Mouse (Mus musculus) monocyte, adult 5-6 weeks (primary cell): ENCODE results near the gene Ece1. TPM values are rescaled to one million over a fixed set of nuclear protein-coding genes. Genes with fewer than 3 reads are reported as not detected.

Source experiments
- ATAC-seq: fragments of 153-309, 156-312 bp; replicated peaks from 2 replicates; pipeline ENCODE4 v1.8.0; 2017; ENCODE audit warnings: mild to moderate bottlenecking; ENCODE audit not compliant: low TSS enrichment, insufficient number of reproducible peaks, severe bottlenecking, poor library complexity, low FRiP score
- total RNA-seq: library from RNA; stranded (forward); fragments of 200-1000, 200-491, 200-594 nt; gene quantifications from 3 replicates; pipeline ENCODE4 v1.2.3, GENCODE M21; 2017

The Ece1 gene
- total RNA-seq, 1 experiment from 2014 or later, result 7.1 TPM

- ATAC-seq, result no peak
Measured at GRCm38 (mm10) chr4:137875466-137876092, 13.5 kb downstream of the Ece1 start.

- ATAC-seq, result no peak
Measured at GRCm38 (mm10) chr4:137876834-137877233, 14.8 kb downstream of the Ece1 start.

DNA sequence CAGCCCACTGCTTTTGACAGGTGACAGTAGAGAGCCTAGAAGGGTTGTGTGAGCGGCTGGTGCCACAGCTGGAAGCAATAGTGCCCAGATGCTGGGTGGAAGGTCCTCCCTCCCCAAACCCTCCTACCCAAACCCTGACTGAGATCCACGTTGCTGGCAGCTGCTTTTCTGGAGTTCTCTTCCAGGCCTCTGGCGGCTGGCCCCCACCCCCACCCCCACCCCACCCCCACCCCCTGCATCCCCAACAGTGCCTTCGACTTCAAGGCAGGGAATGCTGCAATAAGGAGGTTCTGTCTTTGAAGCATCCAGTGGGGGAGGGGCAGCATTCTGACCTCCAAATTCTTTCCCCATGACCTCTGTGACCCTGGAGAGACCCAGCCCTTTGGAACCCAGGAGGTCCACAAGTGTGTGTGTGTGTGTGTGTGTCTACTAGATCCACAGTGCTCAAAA lies 15.4 kb downstream of the Ece1 start:
- no peak for ATAC-seq

GRCm38 (mm10) chr4:137879383-137880156 lies 17.5 kb downstream of the Ece1 start:
- ATAC-seq, result no peak; the same call in 1 of the 2 replicates

- ATAC-seq, result no peak
Measured at GRCm38 (mm10) chr4:137881445-137881844, 19.4 kb downstream of the Ece1 start.

DNA sequence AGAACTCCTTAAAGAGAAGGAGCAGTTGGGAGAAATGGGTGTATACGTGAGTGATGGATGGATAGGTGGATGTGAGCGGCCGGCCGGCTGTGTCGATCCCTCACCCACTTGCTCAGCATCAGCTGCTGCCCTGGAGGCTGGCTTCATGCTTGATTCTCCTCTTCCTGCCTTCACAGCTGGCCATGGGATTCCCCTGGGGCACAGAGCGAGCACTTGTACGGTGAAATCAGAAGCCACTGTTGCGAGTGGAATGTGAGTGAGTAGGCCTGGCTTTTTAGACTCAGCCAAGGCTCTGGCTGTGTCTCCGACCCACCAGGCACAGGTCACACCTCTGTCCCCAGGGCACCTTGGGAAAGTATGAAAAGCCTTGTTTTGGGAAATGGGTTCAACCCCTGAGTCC lies 20.6 kb downstream of the Ece1 start:
- no peak for ATAC-seq

GRCm38 (mm10) chr4:137883513-137884150 lies 21.6 kb downstream of the Ece1 start:
- peak; percentile 71 for ATAC-seq

DNA sequence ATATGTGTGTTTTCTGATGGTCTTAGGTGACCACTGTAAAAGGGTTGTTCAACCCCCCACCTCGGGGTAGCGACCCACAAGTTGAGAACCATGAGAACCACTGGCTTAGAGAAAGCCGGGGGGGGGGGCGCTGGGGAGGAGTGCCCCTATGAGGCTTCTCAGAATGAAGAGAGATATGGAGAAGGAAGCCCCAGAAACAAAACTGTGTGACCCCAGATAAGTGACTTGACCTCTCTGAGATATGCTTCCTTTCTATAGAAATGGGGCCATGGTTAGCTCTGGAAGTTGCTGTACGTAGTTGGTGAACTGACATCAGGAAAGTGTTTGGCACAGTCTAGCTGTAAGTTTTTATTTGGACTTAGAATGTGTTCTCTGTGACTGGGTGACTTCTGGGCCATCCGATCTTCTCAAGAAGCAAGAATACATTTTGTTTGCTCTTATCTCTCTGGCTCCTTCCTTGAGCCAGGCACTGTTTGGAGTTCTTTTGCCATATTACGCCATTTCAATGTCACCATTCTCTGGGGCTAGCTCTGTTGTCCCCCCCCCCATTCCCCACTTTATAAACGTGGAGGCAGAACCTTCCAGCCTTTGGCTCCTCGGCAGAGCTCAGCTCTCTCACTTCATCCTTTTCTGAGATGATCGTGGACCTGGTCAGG lies 25.4 kb downstream of the Ece1 start:
- no peak for ATAC-seq

DNA sequence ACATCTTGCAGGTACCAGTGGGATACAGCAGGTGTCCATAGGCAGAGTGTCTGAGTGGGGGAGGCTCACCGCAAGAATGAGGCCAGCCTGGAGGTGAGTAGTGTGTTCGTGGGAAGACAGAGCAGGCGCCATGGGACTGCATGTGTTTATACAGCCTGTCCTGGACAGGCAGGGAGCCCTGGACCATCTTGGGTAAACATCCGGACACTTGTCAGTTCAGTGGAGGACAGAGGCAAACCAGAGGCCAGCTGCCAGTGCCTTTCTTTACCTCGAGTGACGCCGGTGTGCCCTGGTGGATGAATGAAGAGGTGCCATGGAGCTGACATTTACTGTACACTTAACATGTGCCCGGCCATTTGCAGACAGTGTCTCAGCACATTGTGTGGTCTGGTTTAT lies 26.0 kb downstream of the Ece1 start:
- ATAC-seq, result no peak

DNA sequence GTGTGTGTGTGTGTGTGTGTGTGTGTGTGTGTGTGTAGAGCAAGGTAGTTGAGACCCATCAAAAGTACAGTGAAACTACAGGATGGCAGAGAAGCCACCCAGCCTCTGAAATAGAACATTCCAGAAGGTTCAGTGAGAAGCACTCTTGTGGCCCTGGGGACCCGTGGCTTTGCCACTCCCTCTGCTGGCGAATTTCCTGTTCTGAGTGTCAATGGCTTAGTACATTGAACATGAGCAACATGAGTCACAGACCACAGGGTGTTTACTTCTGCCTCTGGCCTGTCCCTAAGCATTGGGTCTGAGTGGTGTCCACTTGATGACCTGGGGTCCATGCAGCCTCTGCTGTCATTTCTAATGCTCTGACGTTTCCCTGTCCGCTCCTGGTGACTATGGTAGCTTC lies 28.6 kb downstream of the Ece1 start:
- peak; percentile 80 for ATAC-seq

DNA sequence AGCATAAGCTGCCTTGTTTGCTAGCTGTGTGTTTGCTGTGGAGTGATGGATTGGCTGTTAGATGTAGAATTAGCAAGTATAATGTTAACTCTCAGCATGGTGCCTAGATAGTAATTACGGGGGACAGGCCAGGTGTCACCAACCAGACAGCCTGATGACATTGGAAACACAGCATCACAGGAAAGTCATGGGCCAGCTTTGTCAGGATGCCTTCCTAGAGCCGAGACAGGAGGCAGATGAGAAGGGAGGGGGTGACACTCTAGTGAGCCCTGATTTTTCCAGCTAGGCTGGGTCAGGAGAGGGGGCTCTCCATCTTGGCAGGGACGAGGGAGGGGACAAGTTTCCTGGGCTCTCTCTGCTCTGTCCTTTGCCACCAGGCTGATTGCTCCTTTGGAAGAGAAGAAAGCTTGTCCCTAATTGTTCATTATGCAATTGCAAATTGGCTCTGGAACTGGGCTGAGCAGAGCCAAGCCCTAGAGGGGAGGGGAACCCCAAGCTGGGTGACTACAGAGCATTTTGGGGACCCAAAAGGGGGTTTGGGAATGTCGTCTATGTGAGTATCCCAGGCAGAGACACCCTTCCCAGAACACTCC lies 29.6 kb downstream of the Ece1 start:
- ATAC-seq, result no peak

- ATAC-seq, result no peak
Measured at GRCm38 (mm10) chr4:137892713-137893242, 30.7 kb downstream of the Ece1 start.

DNA sequence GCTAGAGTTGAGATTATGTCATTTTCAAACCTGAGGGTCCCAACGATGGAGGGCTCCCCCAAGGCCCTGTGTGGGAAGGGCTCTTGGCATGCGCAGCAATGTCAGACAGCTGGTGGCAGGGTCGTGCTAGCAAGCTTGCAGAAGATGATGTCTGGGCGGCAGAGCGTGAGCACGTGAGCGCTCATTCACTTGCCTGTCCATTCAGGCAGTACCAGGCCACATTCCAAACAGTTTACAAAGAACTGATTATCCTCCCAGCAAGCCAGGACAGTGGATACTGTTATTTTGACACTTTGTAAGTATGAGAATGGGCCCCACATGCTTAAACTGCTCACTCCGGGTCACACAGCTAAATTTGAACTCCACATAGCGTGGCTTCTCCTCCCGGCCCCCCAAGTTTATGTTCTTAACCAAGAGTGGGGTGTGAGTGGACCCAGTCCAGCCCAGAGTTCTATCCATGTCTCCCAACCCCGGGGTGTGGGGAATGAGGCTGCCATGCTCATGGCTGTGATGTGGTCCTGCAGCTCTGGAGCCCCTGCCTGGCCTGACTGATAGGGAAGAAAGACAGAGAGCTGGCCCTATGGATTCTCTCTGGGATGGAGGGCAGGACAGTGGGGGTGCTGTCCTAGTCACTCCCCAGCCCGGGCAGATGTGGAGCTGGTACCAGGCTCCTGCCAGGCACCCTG lies 34.7 kb downstream of the Ece1 start:
- ATAC-seq, result no peak

GRCm38 (mm10) chr4:137897298-137897612 lies 35.2 kb downstream of the Ece1 start:
- ATAC-seq, result no peak

GRCm38 (mm10) chr4:137898490-137898889 lies 36.5 kb downstream of the Ece1 start:
- no peak for ATAC-seq

- no peak for ATAC-seq
Measured at GRCm38 (mm10) chr4:137902268-137902667, 40.2 kb downstream of the Ece1 start.

GRCm38 (mm10) chr4:137902873-137903272 lies 40.8 kb downstream of the Ece1 start:
- no peak for ATAC-seq

DNA sequence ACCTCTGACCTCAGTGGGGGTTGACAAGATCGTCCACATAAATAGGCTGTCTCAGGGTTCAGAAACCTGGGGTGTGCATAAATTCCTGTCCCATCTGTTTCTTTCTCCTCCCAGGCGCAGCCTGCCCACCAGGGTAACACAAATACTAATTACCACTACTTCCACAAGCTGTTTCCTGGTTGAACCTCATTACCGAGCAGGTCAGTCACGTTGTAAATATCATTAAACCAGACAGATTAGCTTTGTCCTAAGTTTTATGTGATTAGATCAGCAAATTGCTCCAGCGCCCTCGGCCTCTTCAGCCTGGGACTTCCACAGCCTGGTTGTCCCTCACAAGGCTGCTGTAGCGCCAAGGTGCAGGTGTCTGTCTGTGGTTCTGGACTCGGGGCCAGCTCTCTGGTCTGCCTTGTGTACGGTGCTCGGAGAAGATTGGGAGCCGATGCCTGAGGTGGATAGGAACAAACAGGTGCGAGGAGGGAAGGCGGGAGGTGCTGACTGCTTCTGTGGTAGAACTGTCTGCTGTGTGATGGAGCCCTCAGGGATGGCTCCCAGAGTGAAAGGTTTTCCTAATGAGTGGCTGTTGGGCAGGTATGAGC lies 43.0 kb downstream of the Ece1 start:
- ATAC-seq, result no peak
